Mouse (Mus musculus): ENCODE measurements around the gene Bdh2. TPM values are rescaled to one million over a fixed set of nuclear protein-coding genes. Genes with fewer than 3 reads are reported as not detected.

The Bdh2 gene
- polyA plus RNA-seq, 1 experiment from 2014 or later = 14.7 TPM

DNA sequence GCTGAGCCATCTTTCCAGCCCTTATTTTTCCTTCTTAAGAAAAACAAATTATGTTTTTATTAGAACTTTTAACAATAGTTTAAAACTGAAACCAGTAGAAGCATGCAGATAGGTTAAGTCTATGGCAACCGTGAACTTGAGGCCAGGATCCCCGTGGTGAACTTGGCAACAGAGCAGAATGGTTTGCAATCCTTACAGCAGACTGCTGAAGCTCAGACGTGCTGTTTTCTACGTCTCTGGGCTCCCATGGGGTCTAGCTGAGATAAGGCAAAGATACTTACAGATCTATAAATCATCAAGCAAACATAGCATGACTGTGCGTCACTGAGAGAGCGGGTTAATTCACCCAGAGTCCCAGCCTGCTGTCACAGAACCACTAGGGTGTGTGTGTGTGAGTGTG lies 19.1 kb downstream of the Bdh2 start:
- DNase-seq (ENCODE audit: low spot score) (no peak), ATAC-seq (replicated peaks; ENCODE audit: insufficient number of reproducible peaks, low FRiP score, low TSS enrichment, low read depth) (no peak)
- 78% methylated on average over 6 of the region's 6 CpGs for WGBS
- H3K4me2 ChIP-seq (ENCODE audit: low read depth, low read length) = no peak overlapping the region
- no peak overlapping the region for H3K27ac ChIP-seq (replicated peaks; ENCODE audit: low read depth, low read length)
- no peaks in the 10 kb centered on the region for H3K36me3 ChIP-seq (replicated peaks; ENCODE audit: control insufficient read depth, insufficient read depth, low read depth, low read length)
- H3K4me1 ChIP-seq (ENCODE audit: control insufficient read depth, insufficient read depth, low read length) = no peaks in the 10 kb centered on the region
- H3K9me3 ChIP-seq (replicated peaks; ENCODE audit: control insufficient read depth, low read length) = no peaks in the 10 kb centered on the region
- no peak overlapping the region for H3K9ac ChIP-seq (replicated peaks; ENCODE audit: low read length)
- H3K4me3 ChIP-seq (ENCODE audit: low read depth, low read length) = no peak overlapping the region
- no peaks in the 10 kb centered on the region for H3K27me3 ChIP-seq (ENCODE audit: control insufficient read depth, insufficient read depth, low read length)

DNA sequence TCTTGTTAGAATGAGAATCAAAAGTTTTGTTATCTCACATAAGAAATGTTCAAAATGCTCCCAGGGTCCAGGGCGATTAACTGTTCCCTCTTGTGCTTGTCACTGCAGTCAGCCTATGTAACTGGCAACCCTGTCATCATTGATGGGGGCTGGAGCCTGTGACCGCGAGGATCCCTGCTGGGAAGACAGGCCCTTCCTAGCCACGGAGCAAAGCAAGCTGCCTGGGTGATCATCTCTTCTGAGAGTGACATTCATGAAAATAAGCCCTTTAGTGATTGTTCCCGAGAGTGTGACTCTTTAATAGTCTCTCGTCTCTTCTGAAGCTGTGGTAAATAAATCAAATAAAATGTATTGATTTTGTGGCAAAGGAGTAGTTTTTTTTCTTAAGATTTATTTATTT lies 23.0 kb downstream of the Bdh2 start:
- no peaks in the 10 kb centered on the region for H3K27me3 ChIP-seq (ENCODE audit: control insufficient read depth, insufficient read depth, low read length)
- ATAC-seq (replicated peaks; ENCODE audit: insufficient number of reproducible peaks, low FRiP score, low TSS enrichment, low read depth) (no peak), DNase-seq (ENCODE audit: low spot score) (no peak)
- no peaks in the 10 kb centered on the region for H3K36me3 ChIP-seq (replicated peaks; ENCODE audit: control insufficient read depth, insufficient read depth, low read depth, low read length)
- H3K27ac ChIP-seq (replicated peaks; ENCODE audit: low read depth, low read length) = no peak overlapping the region
- WGBS = 21% methylated on average over 6 of the region's 6 CpGs
- no peak overlapping the region for H3K9ac ChIP-seq (replicated peaks; ENCODE audit: low read length)
- no peak overlapping the region for H3K4me3 ChIP-seq (ENCODE audit: low read depth, low read length)
- no peaks in the 10 kb centered on the region; the same call in 1 of the 2 replicates for H3K4me1 ChIP-seq (ENCODE audit: control insufficient read depth, insufficient read depth, low read length)
- no peaks in the 10 kb centered on the region for H3K9me3 ChIP-seq (replicated peaks; ENCODE audit: control insufficient read depth, low read length)
- H3K4me2 ChIP-seq (ENCODE audit: low read depth, low read length) = no peak overlapping the region

DNA sequence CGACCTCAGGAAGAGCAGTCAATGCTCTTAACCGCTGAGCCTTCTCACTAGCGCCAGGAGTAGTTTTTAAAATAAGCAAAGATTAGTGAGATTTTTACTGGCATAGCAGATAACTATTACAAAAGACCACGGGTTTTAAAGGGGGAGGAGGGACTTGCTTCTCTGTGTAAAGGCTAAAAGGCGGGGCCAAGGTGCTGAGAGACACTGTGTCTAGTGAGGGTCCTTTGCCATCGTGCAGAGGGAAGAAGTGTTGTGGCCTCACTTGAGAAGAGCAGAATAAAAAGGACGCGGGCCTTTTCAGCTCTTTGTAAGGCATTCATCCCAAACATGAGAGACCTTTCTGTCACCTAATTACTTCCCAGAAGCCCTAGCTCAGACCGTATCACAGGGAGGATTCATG lies 23.5 kb downstream of the Bdh2 start:
- no peak overlapping the region for H3K27ac ChIP-seq (replicated peaks; ENCODE audit: low read depth, low read length)
- H3K4me2 ChIP-seq (ENCODE audit: low read depth, low read length) = no peak overlapping the region; the same call in 1 of the 2 replicates
- ATAC-seq (replicated peaks; ENCODE audit: insufficient number of reproducible peaks, low FRiP score, low TSS enrichment, low read depth) = no peak
- H3K9ac ChIP-seq (replicated peaks; ENCODE audit: low read length) = no peak overlapping the region
- H3K27me3 ChIP-seq (ENCODE audit: control insufficient read depth, insufficient read depth, low read length) = no peaks in the 10 kb centered on the region
- 14% methylated on average over 9 of the region's 9 CpGs for WGBS
- H3K4me3 ChIP-seq (ENCODE audit: low read depth, low read length) = no peak overlapping the region
- H3K9me3 ChIP-seq (replicated peaks; ENCODE audit: control insufficient read depth, low read length) = no peaks in the 10 kb centered on the region
- no peaks in the 10 kb centered on the region; the same call in 1 of the 2 replicates for H3K4me1 ChIP-seq (ENCODE audit: control insufficient read depth, insufficient read depth, low read length)
- H3K36me3 ChIP-seq (replicated peaks; ENCODE audit: control insufficient read depth, insufficient read depth, low read depth, low read length) = no peaks in the 10 kb centered on the region
- DNase-seq (ENCODE audit: low spot score) = peak; percentile 41

DNA sequence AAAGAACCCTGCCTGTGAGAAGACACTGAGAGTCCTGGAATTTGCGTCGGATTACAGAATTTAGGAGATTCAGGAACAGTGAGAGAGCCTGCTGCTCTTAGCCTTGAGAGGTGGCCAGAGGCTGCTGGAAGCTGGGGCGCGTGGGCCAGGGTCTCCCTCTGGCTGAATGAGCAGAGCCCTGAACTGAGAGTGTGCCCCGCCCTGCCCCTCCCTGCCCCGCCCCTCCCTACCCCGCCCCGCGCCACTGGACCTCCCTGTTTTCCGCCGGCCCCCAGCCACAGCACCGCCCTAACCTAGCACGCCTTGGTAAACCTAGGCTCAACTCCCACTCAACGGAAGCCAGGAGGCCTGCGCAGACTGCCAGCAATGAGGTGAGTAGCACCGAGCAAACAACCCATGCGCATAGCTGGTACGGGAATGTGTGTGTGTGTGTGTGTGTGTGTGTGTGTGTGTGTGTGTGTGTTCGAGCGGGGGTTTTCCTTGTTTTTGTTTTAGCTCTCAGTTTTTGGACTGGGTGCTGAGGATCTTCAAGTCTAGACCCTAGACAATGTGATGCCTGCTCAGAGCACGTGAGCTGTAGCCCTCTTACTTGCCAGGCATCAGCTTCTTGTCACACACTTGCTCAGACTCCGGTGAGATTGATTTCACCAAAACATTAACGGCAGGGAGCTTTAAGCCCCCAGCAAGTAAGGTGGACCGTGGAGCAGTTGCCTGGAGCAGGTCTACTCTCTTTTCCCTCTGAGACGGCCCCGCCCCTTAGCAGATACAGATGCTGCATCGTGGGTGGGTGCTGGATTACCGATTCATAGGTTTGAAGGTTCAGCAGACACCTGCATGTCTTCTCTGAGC lies 26.6 kb downstream of the Bdh2 start, which contains the start of gene Slc9b2:
Gene Slc9b2, plus strand, starts transcription at position 290 of the 849 bp plus-strand sequence.
- Histone ChIP-seq H3K27ac (replicated peaks; ENCODE audit: low read depth, low read length) (no peak within 1 kb of the TSS), H3K9ac (replicated peaks; ENCODE audit: low read length) (peak within 1 kb of the TSS; percentile 41; the same call in 1 of the 2 replicates), H3K27me3 (ENCODE audit: control insufficient read depth, insufficient read depth, low read length) (no peaks in the 10 kb centered on the region), H3K9me3 (replicated peaks; ENCODE audit: control insufficient read depth, low read length) (no peaks in the 10 kb centered on the region), H3K4me2 (ENCODE audit: low read depth, low read length) (peak within 1 kb of the TSS; percentile 65), H3K36me3 (replicated peaks; ENCODE audit: control insufficient read depth, insufficient read depth, low read depth, low read length) (no peaks in the 10 kb centered on the region), H3K4me3 (ENCODE audit: low read depth, low read length) (peak within 1 kb of the TSS; percentile 25; the same call in 1 of the 2 replicates), H3K4me1 (ENCODE audit: control insufficient read depth, insufficient read depth, low read length) (no peaks in the 10 kb centered on the region; the same call in 1 of the 2 replicates)
- peak; percentile 67 for DNase-seq (ENCODE audit: low spot score)
- 11% methylated on average over 28 of the region's 28 CpGs for WGBS
- peak; percentile 83 for ATAC-seq (replicated peaks; ENCODE audit: insufficient number of reproducible peaks, low FRiP score, low TSS enrichment, low read depth)

DNA sequence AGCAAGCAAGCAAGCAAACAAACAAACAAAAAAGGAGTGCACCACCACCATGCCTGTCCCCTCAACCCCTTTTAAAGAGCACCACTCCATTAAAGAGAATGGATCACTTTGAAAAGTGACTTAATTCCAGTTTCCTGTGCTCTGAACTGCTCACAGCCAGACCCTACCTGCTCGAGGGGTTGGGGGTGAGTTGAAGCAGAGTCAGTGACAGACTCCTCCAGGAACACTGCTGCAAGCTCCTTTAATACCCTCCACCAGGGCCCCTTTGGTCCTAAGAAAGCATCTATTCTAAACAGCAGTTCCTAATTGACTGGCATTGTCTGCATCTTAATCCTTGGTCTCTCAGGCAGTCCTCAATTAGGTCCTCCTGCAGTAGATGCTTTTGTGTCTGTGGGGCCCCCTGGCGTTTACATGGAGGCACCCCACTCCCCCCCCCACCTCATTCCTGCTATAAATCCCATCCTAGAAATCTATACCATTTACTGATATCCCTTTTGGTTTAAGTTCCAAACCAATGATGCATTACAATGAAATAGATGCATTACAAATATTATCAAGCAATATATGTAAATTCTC lies 32.0 kb downstream of the Bdh2 start:
- Histone ChIP-seq H3K9ac (replicated peaks; ENCODE audit: low read length) (no peak overlapping the region), H3K27ac (replicated peaks; ENCODE audit: low read depth, low read length) (no peak overlapping the region), H3K4me3 (ENCODE audit: low read depth, low read length) (no peak overlapping the region), H3K4me2 (ENCODE audit: low read depth, low read length) (no peak overlapping the region), H3K27me3 (ENCODE audit: control insufficient read depth, insufficient read depth, low read length) (no peaks in the 10 kb centered on the region), H3K36me3 (replicated peaks; ENCODE audit: control insufficient read depth, insufficient read depth, low read depth, low read length) (no peaks in the 10 kb centered on the region), H3K9me3 (replicated peaks; ENCODE audit: control insufficient read depth, low read length) (no peaks in the 10 kb centered on the region), H3K4me1 (ENCODE audit: control insufficient read depth, insufficient read depth, low read length) (no peaks in the 10 kb centered on the region)
- ATAC-seq (replicated peaks; ENCODE audit: insufficient number of reproducible peaks, low FRiP score, low TSS enrichment, low read depth) = no peak
- DNase-seq (ENCODE audit: low spot score) = no peak
- WGBS = 11% methylated on average over 2 of the region's 2 CpGs

DNA sequence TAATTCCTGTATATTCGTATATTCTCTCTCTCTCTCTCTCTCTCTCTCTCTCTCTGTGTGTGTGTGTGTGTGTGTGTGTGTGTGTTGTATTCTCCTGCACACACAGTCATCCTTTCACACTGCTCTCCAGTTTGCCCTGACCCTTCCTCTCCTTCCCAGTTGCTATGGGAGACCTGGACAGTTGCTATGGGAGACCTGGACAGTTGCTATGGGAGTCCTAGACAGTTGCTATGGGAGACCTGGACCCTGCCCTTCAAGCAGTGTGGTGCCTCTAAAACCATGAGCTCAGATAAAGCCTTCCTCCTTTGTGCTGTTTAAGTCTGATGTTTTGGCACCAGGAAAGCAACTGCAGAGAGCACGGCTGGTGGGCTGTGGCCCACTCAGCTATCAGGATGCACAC lies 32.7 kb downstream of the Bdh2 start:
- no peak for ATAC-seq (replicated peaks; ENCODE audit: insufficient number of reproducible peaks, low FRiP score, low TSS enrichment, low read depth)

DNA sequence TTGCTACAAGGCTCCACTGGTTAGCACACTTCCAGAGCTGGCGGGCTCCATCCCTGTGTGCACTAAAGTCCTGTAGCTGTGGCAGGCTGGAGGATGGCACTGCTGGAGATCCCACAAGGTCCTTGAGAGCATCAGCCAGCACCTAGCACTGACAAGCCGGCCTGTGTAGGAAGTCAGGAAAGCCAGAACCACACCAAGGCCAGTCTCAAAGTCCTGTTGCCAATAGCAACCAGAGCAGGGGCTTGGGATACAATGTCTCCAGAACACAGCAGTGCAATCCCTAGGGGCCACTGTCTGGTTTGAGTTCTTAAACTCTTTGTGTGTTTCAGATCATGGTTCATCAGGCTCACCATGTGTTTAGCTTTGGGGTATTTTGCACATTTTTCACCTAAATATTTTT lies 33.8 kb downstream of the Bdh2 start:
- WGBS = 51% methylated on average over 2 of the region's 2 CpGs
- DNase-seq (ENCODE audit: low spot score) = peak; percentile 65
- ATAC-seq (replicated peaks; ENCODE audit: insufficient number of reproducible peaks, low FRiP score, low TSS enrichment, low read depth) = peak; percentile 70
- no peaks in the 10 kb centered on the region for H3K4me1 ChIP-seq (ENCODE audit: control insufficient read depth, insufficient read depth, low read length)
- no peak overlapping the region for H3K4me2 ChIP-seq (ENCODE audit: low read depth, low read length)
- H3K27ac ChIP-seq (replicated peaks; ENCODE audit: low read depth, low read length) = no peak overlapping the region
- H3K27me3 ChIP-seq (ENCODE audit: control insufficient read depth, insufficient read depth, low read length) = no peaks in the 10 kb centered on the region
- H3K36me3 ChIP-seq (replicated peaks; ENCODE audit: control insufficient read depth, insufficient read depth, low read depth, low read length) = no peaks in the 10 kb centered on the region
- H3K4me3 ChIP-seq (ENCODE audit: low read depth, low read length) = no peak overlapping the region
- no peak overlapping the region for H3K9ac ChIP-seq (replicated peaks; ENCODE audit: low read length)
- H3K9me3 ChIP-seq (replicated peaks; ENCODE audit: control insufficient read depth, low read length) = no peaks in the 10 kb centered on the region

More for the DNA sequence above, 32.7 kb downstream of the Bdh2 start:
- Histone ChIP-seq H3K27ac (replicated peaks; ENCODE audit: low read depth, low read length) (no peak overlapping the region), H3K9ac (replicated peaks; ENCODE audit: low read length) (no peak overlapping the region), H3K36me3 (replicated peaks; ENCODE audit: control insufficient read depth, insufficient read depth, low read depth, low read length) (no peaks in the 10 kb centered on the region), H3K9me3 (replicated peaks; ENCODE audit: control insufficient read depth, low read length) (no peaks in the 10 kb centered on the region), H3K4me3 (ENCODE audit: low read depth, low read length) (no peak overlapping the region), H3K4me1 (ENCODE audit: control insufficient read depth, insufficient read depth, low read length) (no peaks in the 10 kb centered on the region), H3K4me2 (ENCODE audit: low read depth, low read length) (no peak overlapping the region), H3K27me3 (ENCODE audit: control insufficient read depth, insufficient read depth, low read length) (no peaks in the 10 kb centered on the region)
- DNase-seq (ENCODE audit: low spot score) = no peak
- 88% methylated on average over 2 of the region's 2 CpGs for WGBS

Data from embryonic facial prominence, embryonic 11.5 days (tissue).